Mouse (Mus musculus): Measurements from ENCODE around the gene Zfp973. TPM values are rescaled to one million over a fixed set of nuclear protein-coding genes. Genes with fewer than 3 reads are reported as not detected.
"Not testable (repeated sequence)": the region's sequence is repeated elsewhere in the genome, so short reads cannot be mapped to it uniquely, and the experiment has no call there.

Gene Zfp973
- 7.9 and 8.1 TPM in 2 replicates for polyA plus RNA-seq (2016; fragmentation: Nextera tagmentation; extraction: Ambion mirVana)

DNA sequence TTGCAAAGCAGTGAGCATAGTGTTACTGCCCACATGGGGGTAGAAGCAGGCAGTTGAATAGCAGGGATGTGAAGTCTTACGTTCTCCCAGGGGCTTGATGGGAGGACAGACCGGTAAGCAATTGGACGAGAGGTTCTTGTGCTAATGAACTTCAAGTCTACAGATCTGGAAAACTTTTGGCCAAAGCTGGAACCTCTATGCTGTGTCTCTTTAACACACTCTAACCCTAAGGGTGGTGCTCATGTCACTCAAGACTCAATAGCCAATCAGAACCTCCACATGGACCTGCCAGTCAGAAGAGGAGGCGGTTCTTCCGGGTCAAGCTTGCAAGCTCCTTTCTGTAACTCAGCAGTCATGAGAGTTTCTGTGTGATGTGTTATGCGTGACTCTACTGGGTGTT, at the start of gene Zfp973:
Zfp973 (plus strand) TSS at position 301 of the 400 bp plus-strand sequence.
- not testable (repeated sequence) for H3K9ac ChIP-seq; H3K27ac ChIP-seq; H3K4me2 ChIP-seq (replicated peaks); H3K27me3 ChIP-seq (replicated peaks); H3K9me3 ChIP-seq; ATAC-seq (ENCODE audit: low FRiP score, low read depth); H3K4me3 ChIP-seq; H3K4me1 ChIP-seq; H3K36me3 ChIP-seq
- no CpG with 5 or more reads among the region's 6 CpGs for WGBS

DNA sequence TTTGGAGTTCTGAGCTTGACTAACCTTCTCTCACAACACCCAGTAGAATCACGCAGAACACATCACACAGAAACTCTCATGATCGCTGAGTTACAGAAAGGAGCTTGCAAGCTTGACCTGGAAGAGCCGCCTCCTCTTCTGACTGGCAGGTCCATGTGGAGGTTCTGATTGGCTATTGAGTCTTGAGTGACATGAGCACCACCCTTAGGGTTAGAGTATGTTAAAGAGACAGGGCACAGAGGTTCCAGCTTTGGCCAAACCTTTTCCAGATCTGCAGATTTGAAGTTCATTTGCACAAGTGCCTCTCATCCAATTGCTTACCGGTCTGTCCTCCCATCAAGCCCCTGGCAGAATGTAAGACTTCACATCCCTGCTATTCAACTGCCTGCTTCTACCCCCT, 34.1 kb upstream of the Zfp973 start, which contains the start of gene Gm14308:
Gm14308 (minus strand) TSS at position 101 of the 400 bp plus-strand sequence.
- H3K27me3 ChIP-seq (replicated peaks); H3K9ac ChIP-seq; H3K27ac ChIP-seq; H3K9me3 ChIP-seq; H3K4me2 ChIP-seq (replicated peaks); H3K4me3 ChIP-seq; H3K36me3 ChIP-seq; H3K4me1 ChIP-seq; ATAC-seq (ENCODE audit: low FRiP score, low read depth): not testable (repeated sequence)
- no CpG with 5 or more reads among the region's 4 CpGs for WGBS

DNA sequence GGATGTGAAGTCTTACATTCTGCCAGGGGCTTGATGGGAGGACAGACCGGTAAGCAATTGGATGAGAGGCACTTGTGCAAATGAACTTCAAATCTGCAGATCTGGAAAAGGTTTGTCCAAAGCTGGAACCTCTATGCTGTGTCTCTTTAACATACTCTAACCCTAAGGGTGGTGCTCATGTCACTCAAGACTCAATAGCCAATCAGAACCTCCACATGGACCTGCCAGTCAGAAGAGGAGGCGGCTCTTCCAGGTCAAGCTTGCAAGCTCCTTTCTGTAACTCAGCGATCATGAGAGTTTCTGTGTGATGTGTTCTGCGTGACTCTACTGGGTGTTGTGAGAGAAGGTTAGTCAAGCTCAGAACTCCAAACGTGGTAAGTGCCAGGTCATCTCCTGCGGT, 37.7 kb downstream of the Zfp973 start, which contains the start of gene Gm14305:
Gm14305 (plus strand) TSS at position 278 of the 400 bp plus-strand sequence.
- WGBS: 0% methylated on average over 2 of the region's 6 CpGs
- peak within 1 kb of the TSS; percentile 42 for H3K4me3 ChIP-seq
- not testable (repeated sequence) for H3K27ac ChIP-seq; H3K9me3 ChIP-seq; H3K27me3 ChIP-seq (replicated peaks); H3K4me1 ChIP-seq; H3K36me3 ChIP-seq; ATAC-seq (ENCODE audit: low FRiP score, low read depth)
- 0 out of 2 replicates have a peak within 1 kb of the TSS, but pooled peaks have one; percentile 21 for H3K9ac ChIP-seq
- peak within 1 kb of the TSS; percentile 51 for H3K4me2 ChIP-seq (replicated peaks)

Other genes with a start within 250 kb of the Zfp973 start
- gene Gm14435, start 246.9 kb upstream of the Zfp973 start, polyA plus RNA-seq (2016; fragmentation: Nextera tagmentation; extraction: Ambion mirVana): 8.1 and 8.4 TPM in 2 replicates
- 15.2 and 20.5 TPM in 2 replicates for gene Gm14434, start 183.7 kb upstream of the Zfp973 start, polyA plus RNA-seq (2016; fragmentation: Nextera tagmentation; extraction: Ambion mirVana)
- gene Zfp967, start 149.5 kb upstream of the Zfp973 start, polyA plus RNA-seq (2016; fragmentation: Nextera tagmentation; extraction: Ambion mirVana): not detected in 2 replicates
- gene Gm14308, start 34.2 kb upstream of the Zfp973 start, polyA plus RNA-seq (2016; fragmentation: Nextera tagmentation; extraction: Ambion mirVana): 12.9 and 20.7 TPM in 2 replicates
- gene Gm14305, start 37.8 kb downstream of the Zfp973 start, polyA plus RNA-seq (2016; fragmentation: Nextera tagmentation; extraction: Ambion mirVana): 26.9 and 27.8 TPM in 2 replicates
- 7.9 and 9.2 TPM in 2 replicates for gene Gm14295, start 128.1 kb downstream of the Zfp973 start, polyA plus RNA-seq (2016; fragmentation: Nextera tagmentation; extraction: Ambion mirVana)
- not detected in 2 replicates for gene Gm14408, start 160.6 kb downstream of the Zfp973 start, polyA plus RNA-seq (2016; fragmentation: Nextera tagmentation; extraction: Ambion mirVana)

All from neural tube, embryonic 12.5 days (tissue).